Comparison of ENCODE assay signal across 29 mouse cellular contexts in the genomic region with DNA sequence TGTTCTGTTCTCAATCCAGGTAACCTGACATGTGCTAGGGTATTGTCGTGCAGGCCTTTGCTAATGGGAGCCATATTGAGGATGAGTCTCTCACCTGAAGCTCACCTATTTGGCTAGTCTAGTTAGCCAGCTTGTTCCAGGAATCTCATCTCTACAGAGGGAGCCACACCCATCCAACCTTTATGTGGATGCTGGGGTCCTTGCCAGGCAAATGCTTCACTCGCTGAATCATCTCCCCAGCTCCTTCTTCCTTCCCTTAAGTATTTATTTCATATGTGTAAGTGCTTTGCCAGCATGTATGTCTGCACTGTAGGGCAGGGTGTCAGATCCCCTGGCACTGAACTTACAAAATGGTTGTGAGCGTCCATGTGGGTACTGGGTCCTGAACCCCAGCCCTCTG. TPM values are rescaled to one million over a fixed set of nuclear protein-coding genes. Genes with fewer than 3 reads are reported as not detected.
A peak's percentile ranks its signal among the peaks of the same experiment; 100 is the strongest.
DNase-seq lines count a peak whose midpoint lies in the region; ATAC-seq lines count a peak whose summit lies in the region.
"Had no signal": no experiment of that assay in that cellular context is flagged by ENCODE, and none has a peak within 500 bp of the region (broad histone marks: within the 10 kb centered on the region; RNA-seq: fewer than 3 reads in every experiment).

No protein-coding gene starts in this region.

- no peak overlapping the region for H3K4me3 ChIP-seq in heart, embryonic 13.5 days
- no peak overlapping the region for H3K4me3 ChIP-seq in kidney, embryonic 15.5 days (replicated peaks)
- H3K4me3 ChIP-seq: embryonic facial prominence, embryonic 12.5 days; erythroblast, embryonic 14.5 days; forebrain, embryonic 13.5 days; neural tube, embryonic 12.5 days had no signal

- no peaks in the 10 kb centered on the region for H3K27me3 ChIP-seq in heart, embryonic 13.5 days (replicated peaks)
- H3K27me3 ChIP-seq in kidney, embryonic 15.5 days: no peaks in the 10 kb centered on the region
- H3K27me3 ChIP-seq: embryonic facial prominence, embryonic 12.5 days; forebrain, embryonic 13.5 days; neural tube, embryonic 12.5 days had no signal

- H3K4me2 ChIP-seq in heart, embryonic 13.5 days: no peak overlapping the region
- no peak overlapping the region for H3K4me2 ChIP-seq in kidney, embryonic 15.5 days
- H3K4me2 ChIP-seq: embryonic facial prominence, embryonic 12.5 days; forebrain, embryonic 13.5 days; neural tube, embryonic 12.5 days had no signal

- 0 out of 2 replicates have a peak overlapping the region, but pooled peaks have one; percentile 38 for H3K9ac ChIP-seq in heart, embryonic 13.5 days
- H3K9ac ChIP-seq in kidney, embryonic 15.5 days: no peak overlapping the region
- H3K9ac ChIP-seq: embryonic facial prominence, embryonic 12.5 days; forebrain, embryonic 13.5 days; neural tube, embryonic 12.5 days had no signal

- peak overlapping the region; percentile 70 for H3K27ac ChIP-seq in heart, embryonic 13.5 days (replicated peaks)
- H3K27ac ChIP-seq in kidney, embryonic 15.5 days: peak overlapping the region; percentile 37; the same call in 1 of the 2 replicates
- H3K27ac ChIP-seq: embryonic facial prominence, embryonic 12.5 days; forebrain, embryonic 13.5 days; neural tube, embryonic 12.5 days had no signal

- peaks cover 98% of the 10 kb centered on the region for H3K36me3 ChIP-seq in heart, embryonic 13.5 days
- H3K36me3 ChIP-seq in kidney, embryonic 15.5 days: peaks cover 96% of the 10 kb centered on the region

- 81% methylated on average over 3 of the region's 3 CpGs for WGBS in heart, embryonic 13.5 days
- 92% methylated on average over 3 of the region's 3 CpGs for WGBS in kidney, embryonic 15.5 days

- intact Hi-C loops in heart, postnatal 14 days (cut with DNase I): no loop called here

- peaks cover 41% of the 10 kb centered on the region for H3K4me1 ChIP-seq in heart, embryonic 13.5 days
- H3K4me1 ChIP-seq in kidney, embryonic 15.5 days: no peaks in the 10 kb centered on the region
- H3K4me1 ChIP-seq: embryonic facial prominence, embryonic 12.5 days; forebrain, embryonic 13.5 days; neural tube, embryonic 12.5 days had no signal

- H3K9me3 ChIP-seq in heart, embryonic 13.5 days: no peaks in the 10 kb centered on the region
- H3K9me3 ChIP-seq in kidney, embryonic 15.5 days (replicated peaks): no peaks in the 10 kb centered on the region
- H3K9me3 ChIP-seq: embryonic facial prominence, embryonic 12.5 days; forebrain, embryonic 13.5 days; neural tube, embryonic 12.5 days had no signal

- no peak for DNase-seq in heart, postnatal 14 days
- DNase-seq in kidney, postnatal 14 days: no peak
- DNase-seq in 3134 (ENCODE audit: extremely low read depth, insufficient read length, low spot score) (peak; percentile 23), NIH3T3 (ENCODE audit: low read depth) (peak; percentile 85)
- no peak for DNase-seq in layer of hippocampus, postnatal 10 days (ENCODE audit: low spot score in 2 of 2)
- DNase-seq: cerebellum, adult 2 months; cerebellum, postnatal 25 days; left cerebral cortex, postnatal 4 days; midbrain, embryonic 14.5 days; right cerebral cortex, postnatal 14 days; thymus, postnatal 14 days had no signal

- no peak for ATAC-seq in heart, embryonic 13.5 days (ENCODE audit: extremely low read depth, insufficient number of reproducible peaks, low FRiP score, low TSS enrichment)
- no peak for ATAC-seq in kidney, embryonic 15.5 days (replicated peaks; ENCODE audit: low FRiP score)
- ATAC-seq: forebrain, embryonic 13.5 days; hindbrain, embryonic 16.5 days; intestine, embryonic 16.5 days had no signal

RNA-seq across cellular contexts. Expression of gene Tpm4, which starts 11.8 kb away (rescaled TPM):
- 358 and 365 TPM in 2 replicates for polyA plus RNA-seq in heart, embryonic 13.5 days (2015; fragmentation: Nextera tagmentation; extraction: Ambion mirVana)
- 100 to 1,000 TPM; 119 to 155 TPM for total RNA-seq in heart, postnatal 14 days (2021)
- polyA plus RNA-seq in kidney, embryonic 15.5 days (2015; fragmentation: Nextera tagmentation; extraction: Ambion mirVana): 770 and 775 TPM in 2 replicates
- total RNA-seq in layer of hippocampus, postnatal 10 days (2021): 10 to 100 TPM; 52.7 to 57.9 TPM

RNA-seq across cellular contexts. Expression of gene Rab8a, which starts 14.4 kb away (rescaled TPM):
- 77.6 and 77.7 TPM in 2 replicates for polyA plus RNA-seq in heart, embryonic 13.5 days (2015; fragmentation: Nextera tagmentation; extraction: Ambion mirVana)
- total RNA-seq in heart, postnatal 14 days (2021): 10 to 100 TPM; 28.2 to 28.6 TPM
- 126 and 128 TPM in 2 replicates for polyA plus RNA-seq in kidney, embryonic 15.5 days (2015; fragmentation: Nextera tagmentation; extraction: Ambion mirVana)
- total RNA-seq in layer of hippocampus, postnatal 10 days (2021): 10 to 100 TPM; 38.0 to 50.9 TPM

RNA-seq across cellular contexts. Expression of gene Olfr374, which starts 39.7 kb away (rescaled TPM):
- 0.04 and 0.20 TPM in 2 replicates for polyA plus RNA-seq in heart, embryonic 13.5 days (2015; fragmentation: Nextera tagmentation; extraction: Ambion mirVana)
- not detected for total RNA-seq in heart, postnatal 14 days (2021)
- polyA plus RNA-seq in kidney, embryonic 15.5 days (2015; fragmentation: Nextera tagmentation; extraction: Ambion mirVana): 0.06 TPM in 1 of 2 replicates, not detected in the other
- total RNA-seq in layer of hippocampus, postnatal 10 days (2021): not detected
- total RNA-seq: adrenal gland, postnatal 10 days; gastrocnemius, adult 18-20 months; hematopoietic stem cell, adult 5-6 weeks; layer of hippocampus, postnatal 14 days; liver, adult 2 months; megakaryocyte progenitor cell, adult 5-6 weeks had no signal
- polyA plus RNA-seq: cerebellum, adult 2 months; erythroblast, embryonic 14.5 days; forebrain, embryonic 13.5 days; gonadal fat pad, adult 2 months; kidney, embryonic 16.5 days; large intestine, adult 2 months; liver, adult 2 months; midbrain, embryonic 14.5 days; neural tube, embryonic 12.5 days had no signal

RNA-seq across cellular contexts. Expression of gene Hsh2d, which starts 42.9 kb away (rescaled TPM):
- 0.08 and 0.17 TPM in 2 replicates for polyA plus RNA-seq in heart, embryonic 13.5 days (2015; fragmentation: Nextera tagmentation; extraction: Ambion mirVana)
- under 1 TPM in 1 of 2 experiments, not detected in 1; 0.17 TPM for total RNA-seq in heart, postnatal 14 days (2021)
- polyA plus RNA-seq in kidney, embryonic 15.5 days (2015; fragmentation: Nextera tagmentation; extraction: Ambion mirVana): 0.08 TPM in 1 of 2 replicates, not detected in the other
- total RNA-seq in layer of hippocampus, postnatal 10 days (2021): under 1 TPM in 1 of 2 experiments, not detected in 1; 0.27 TPM
- total RNA-seq: gastrocnemius, adult 18-20 months; layer of hippocampus, postnatal 14 days; left cerebral cortex, adult 8-10 months; left cerebral cortex, postnatal 4 days had no signal
- polyA plus RNA-seq: embryonic facial prominence, embryonic 12.5 days; forebrain, embryonic 13.5 days; hindbrain, embryonic 16.5 days; kidney, embryonic 16.5 days; midbrain, embryonic 14.5 days; neural tube, embryonic 12.5 days had no signal

Comparison
In these comparisons a context has a peak if more than half of its experiments do, and no peak if none do; other contexts are left out.
1. DNase-seq: peak in 3134 (single experiment) and NIH3T3 (single experiment); none in heart, postnatal 14 days (0 of 2), kidney, postnatal 14 days (single experiment) and layer of hippocampus, postnatal 10 days (0 of 2).